Mouse (Mus musculus) neural tube, embryonic 12.5 days (tissue): ENCODE measurements around the gene Btd. TPM values are rescaled to one million over a fixed set of nuclear protein-coding genes. Genes with fewer than 3 reads are reported as not detected.

Experiments
- ATAC-seq: fragments of 200-750 bp; cut with Nextera tagmentation; 2 replicates; pipeline ENCODE4 v1.8.0; 2017; ENCODE audit warnings: low read depth, mild to moderate bottlenecking, moderate TSS enrichment, moderate library complexity; ENCODE audit not compliant: low FRiP score
- H3K27ac ChIP-seq: fragments of 300-500 bp; sonication (generic); 2 replicates; pipeline ENCODE4 v1.5.1; 2016
- H3K27me3 ChIP-seq: fragments of 300-500 bp; sonication (generic); replicated peaks from 2 replicates; pipeline ENCODE4 v1.6.1; 2016; ENCODE audit warnings: mild to moderate bottlenecking
- H3K36me3 ChIP-seq: fragments of 300-500 bp; sonication (generic); 2 replicates; pipeline ENCODE4 v1.6.1; 2016; ENCODE audit warnings: mild to moderate bottlenecking
- H3K4me1 ChIP-seq: fragments of 300-500 bp; sonication (generic); 2 replicates; pipeline ENCODE4 v1.6.1; 2016
- H3K4me2 ChIP-seq: fragments of 300-500 bp; sonication (generic); replicated peaks from 2 replicates; pipeline ENCODE4 v1.6.1; 2016; ENCODE audit warnings: mild to moderate bottlenecking
- H3K4me3 ChIP-seq: fragments of 300-500 bp; sonication (generic); 2 replicates; pipeline ENCODE4 v1.5.1; 2016
- H3K9ac ChIP-seq: fragments of 300-500 bp; sonication (generic); 2 replicates; pipeline ENCODE4 v1.6.1; 2016; ENCODE audit warnings: mild to moderate bottlenecking
- H3K9me3 ChIP-seq: fragments of 300-500 bp; sonication (generic); 2 replicates; pipeline ENCODE4 v1.6.1; 2016; ENCODE audit warnings: mild to moderate bottlenecking
- WGBS: fragments of 180-500 bp; shearing (Covaris S2); methylation state at CpG from one replicate; pipeline ENCODE4 v1.1.7; 2016; 5-methylcytosine and 5-hydroxymethylcytosine counted together
- polyA plus RNA-seq: library from polyadenylated mRNA; unstranded; fragments of >200 nt; fragmentation: Nextera tagmentation; extraction: Ambion mirVana; gene quantifications from 2 replicates; pipeline ENCODE4 v1.2.1, GENCODE M21; 2016

Btd gene
- polyA plus RNA-seq, 1 experiment from 2014 or later: 16.0 TPM

- H3K27ac ChIP-seq: no peak overlapping the region
- H3K4me3 ChIP-seq: no peak overlapping the region
- no peak for ATAC-seq
- H3K9ac ChIP-seq: no peak overlapping the region
- no peaks in the 10 kb centered on the region for H3K9me3 ChIP-seq
- no peak overlapping the region for H3K4me2 ChIP-seq
- H3K36me3 ChIP-seq: peaks cover 29% of the 10 kb centered on the region
- WGBS: 95% methylated on average over 4 of the region's 4 CpGs
- H3K27me3 ChIP-seq: no peaks in the 10 kb centered on the region
- H3K4me1 ChIP-seq: no peaks in the 10 kb centered on the region
Measured at GRCm38 (mm10) chr14:31697755-31698154, 56.9 kb downstream of the Btd start.

- H3K27me3 ChIP-seq: no peaks in the 10 kb centered on the region
- no peak for ATAC-seq
- no peak overlapping the region for H3K9ac ChIP-seq
- no peak overlapping the region for H3K27ac ChIP-seq
- no peak overlapping the region for H3K4me2 ChIP-seq
- WGBS: 94% methylated on average over 2 of the region's 2 CpGs
- peaks cover 50% of the 10 kb centered on the region for H3K36me3 ChIP-seq
- no peak overlapping the region for H3K4me3 ChIP-seq
- H3K9me3 ChIP-seq: no peaks in the 10 kb centered on the region
- H3K4me1 ChIP-seq: no peaks in the 10 kb centered on the region
Measured at GRCm38 (mm10) chr14:31700376-31700775, 59.5 kb downstream of the Btd start.

- peaks cover 31% of the 10 kb centered on the region for H3K36me3 ChIP-seq
Measured at GRCm38 (mm10) chr14:31709343-31709742, 68.5 kb downstream of the Btd start.

GRCm38 (mm10) chr14:31715669-31716068 is 74.8 kb downstream of the Btd start:
- no peak overlapping the region for H3K4me3 ChIP-seq
- peaks cover 39% of the 10 kb centered on the region for H3K36me3 ChIP-seq
- no peak overlapping the region for H3K4me2 ChIP-seq
- no peak for ATAC-seq
- no peak overlapping the region for H3K9ac ChIP-seq
- no peaks in the 10 kb centered on the region for H3K4me1 ChIP-seq
- H3K9me3 ChIP-seq: no peaks in the 10 kb centered on the region
- no peaks in the 10 kb centered on the region for H3K27me3 ChIP-seq
- no peak overlapping the region for H3K27ac ChIP-seq

More at GRCm38 (mm10) chr14:31709343-31709742, 68.5 kb downstream of the Btd start:
- H3K4me3 ChIP-seq: no peak overlapping the region
- H3K4me2 ChIP-seq: no peak overlapping the region
- H3K27ac ChIP-seq: no peak overlapping the region
- H3K27me3 ChIP-seq: no peaks in the 10 kb centered on the region
- WGBS: 89% methylated on average over 1 of the region's 1 CpGs
- no peak for ATAC-seq
- no peaks in the 10 kb centered on the region for H3K4me1 ChIP-seq
- H3K9me3 ChIP-seq: no peaks in the 10 kb centered on the region
- H3K9ac ChIP-seq: no peak overlapping the region

GRCm38 (mm10) chr14:31717360-31717759 is 76.5 kb downstream of the Btd start:
- 96% methylated on average over 5 of the region's 5 CpGs for WGBS

More at GRCm38 (mm10) chr14:31717360-31717759, 76.5 kb downstream of the Btd start:
- Histone ChIP-seq H3K36me3 (peaks cover 41% of the 10 kb centered on the region), H3K9ac (no peak overlapping the region), H3K4me2 (no peak overlapping the region), H3K27ac (no peak overlapping the region), H3K9me3 (no peaks in the 10 kb centered on the region), H3K27me3 (no peaks in the 10 kb centered on the region), H3K4me1 (no peaks in the 10 kb centered on the region), H3K4me3 (no peak overlapping the region)
- no peak for ATAC-seq

Other genes starting within 250 kb of the Btd start
- gene Sh3bp5, start 204.9 kb upstream of the Btd start, polyA plus RNA-seq: 57.2 TPM in 2 replicates
- gene Eaf1, start 146.6 kb upstream of the Btd start, polyA plus RNA-seq: 16.7 and 20.5 TPM in 2 replicates
- 71.3 and 72.2 TPM in 2 replicates for gene Mettl6, start 146.0 kb upstream of the Btd start, polyA plus RNA-seq
- 0.30 and 0.40 TPM in 2 replicates for gene Colq, start 49.7 kb upstream of the Btd start, polyA plus RNA-seq
- 0.15 TPM in 1 of 2 replicates, not detected in the other for gene Gm49387, start 150 bp upstream of the Btd start, polyA plus RNA-seq
- 7.8 and 8.1 TPM in 2 replicates for gene Hacl1, start 258 bp downstream of the Btd start, polyA plus RNA-seq
- 10.9 and 11.2 TPM in 2 replicates for gene Ankrd28, start 189.6 kb downstream of the Btd start, polyA plus RNA-seq